Mouse (Mus musculus) liver, adult (tissue): Measurements from ENCODE around the gene Prkcz.

Experiments
- GATA4 ChIP-seq: IDR thresholded peaks from 2 replicates; pipeline ENCODE4 v1.6.1; 2014; ENCODE audit warnings: mild to moderate bottlenecking, low read length; ENCODE audit not compliant: insufficient replicate concordance

Gene Prkcz

GRCm38 (mm10) chr4:155233878-155234277, 127.3 kb downstream of the Prkcz start:
- no peak for TF ChIP-seq GATA4

- TF ChIP-seq GATA4, result no peak
These were observed 132.7 kb downstream of the Prkcz start for GRCm38 (mm10) chr4:155228461-155228860.

DNA sequence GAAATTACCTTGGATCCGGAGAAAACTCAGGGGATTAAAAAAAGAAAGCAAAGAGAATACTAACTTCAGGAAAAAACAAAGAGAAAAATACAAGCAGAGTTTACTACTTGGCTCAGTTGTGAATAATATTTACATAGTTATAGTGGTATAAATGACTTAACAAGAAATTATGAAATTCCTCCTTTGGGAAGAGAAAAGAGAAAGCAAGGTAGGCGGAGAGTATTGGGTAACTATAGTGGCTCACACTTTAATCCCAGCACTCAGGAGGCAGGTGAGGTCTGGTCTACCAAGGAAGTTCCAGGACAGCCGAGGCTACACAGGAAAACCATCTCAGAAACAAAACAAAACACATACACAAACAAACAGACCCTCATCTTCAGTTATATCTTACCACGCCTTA, 133.2 kb downstream of the Prkcz start:
- no peak for TF ChIP-seq GATA4

DNA sequence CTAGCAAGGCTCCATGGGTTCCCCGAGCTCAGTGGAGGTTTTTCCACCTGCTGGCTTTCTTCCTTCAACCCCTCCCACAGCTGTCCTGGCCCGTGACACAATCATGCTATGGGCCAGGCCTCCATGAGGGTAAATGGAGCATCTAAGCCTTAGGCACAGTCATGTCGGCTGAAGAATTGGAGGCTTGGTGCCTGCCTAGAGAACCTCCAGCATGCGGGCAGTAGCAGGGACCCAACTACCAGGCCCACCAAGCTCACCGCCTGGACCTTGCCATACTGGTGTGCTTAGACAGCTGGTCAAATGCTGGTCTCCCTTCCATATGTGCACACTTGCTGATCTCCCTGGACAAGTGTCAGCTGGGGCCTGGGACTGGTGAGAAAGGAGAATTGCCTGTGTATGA, 135.2 kb downstream of the Prkcz start:
- no peak for TF ChIP-seq GATA4

DNA sequence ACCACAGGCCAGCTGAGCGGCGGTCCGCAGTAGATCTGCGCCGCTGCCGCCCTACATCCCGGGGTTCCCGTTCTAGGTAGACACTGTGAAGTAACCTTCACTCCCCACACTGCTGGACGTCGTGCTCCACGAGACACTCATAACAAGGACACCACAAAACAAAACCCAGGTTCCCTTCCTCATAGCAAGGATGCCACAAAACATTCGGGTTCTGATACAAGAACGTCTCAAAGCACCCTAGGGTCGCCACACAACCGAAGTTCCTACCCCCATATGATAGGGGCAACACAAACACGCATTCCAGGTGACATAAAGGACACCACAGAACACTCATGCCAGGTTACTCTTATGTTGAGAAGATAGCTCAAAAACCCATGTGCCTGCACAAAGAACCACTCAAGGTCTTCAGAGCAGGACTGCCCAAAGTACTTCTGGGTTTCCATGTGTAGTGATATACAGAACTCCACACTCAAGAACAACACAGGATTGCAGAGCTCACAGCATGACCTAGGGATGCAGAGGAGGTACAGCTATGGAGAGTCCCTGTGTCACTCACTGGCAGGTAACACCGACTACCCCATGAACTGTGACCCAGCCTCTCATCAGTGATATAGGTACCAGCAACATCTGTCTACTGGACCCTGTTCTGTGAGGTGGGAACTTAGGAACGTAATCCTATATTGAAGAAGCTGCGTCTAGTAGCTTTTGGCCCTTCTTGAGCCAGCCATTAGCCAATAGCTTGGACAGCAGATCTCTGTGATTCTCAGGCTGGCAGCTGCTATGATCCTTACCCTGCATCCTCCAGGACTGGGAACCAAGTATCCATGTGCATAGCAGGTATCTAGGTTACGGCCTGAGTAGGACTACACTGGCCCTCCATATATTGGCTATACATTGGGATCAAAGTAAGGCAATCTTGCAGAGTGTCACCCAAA, 137.3 kb downstream of the Prkcz start:
- TF ChIP-seq GATA4, result no peak

GRCm38 (mm10) chr4:155222841-155223593, 138.1 kb downstream of the Prkcz start:
- no peak; the same call in 1 of the 2 replicates for TF ChIP-seq GATA4

GRCm38 (mm10) chr4:155222552-155222840, 138.7 kb downstream of the Prkcz start, which contains the start of gene Ski:
Gene Ski, minus strand, starts transcription at chr4:155222592.
- no peak for TF ChIP-seq GATA4

- TF ChIP-seq GATA4, result no peak
These were observed 139.3 kb downstream of the Prkcz start for GRCm38 (mm10) chr4:155221599-155222551.

DNA sequence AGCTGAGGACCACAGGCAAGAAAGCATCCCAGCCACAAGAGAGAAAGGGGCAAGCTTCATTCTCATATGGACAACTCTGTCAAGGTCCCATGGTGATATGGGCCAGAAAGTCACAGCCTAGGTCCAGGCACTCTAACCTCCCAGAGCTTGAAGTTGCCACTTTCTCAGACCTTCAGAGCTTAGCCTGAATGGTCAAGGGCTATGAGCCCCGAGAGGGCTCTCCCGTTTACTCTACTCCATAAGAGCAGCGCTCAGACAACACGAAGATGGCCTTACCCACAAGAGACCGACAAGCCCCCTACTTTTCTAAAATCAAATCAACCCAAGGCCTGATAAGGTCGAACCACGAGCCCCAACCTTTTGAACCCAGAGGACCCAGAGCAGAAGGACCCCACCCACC, 140.1 kb downstream of the Prkcz start:
- no peak for TF ChIP-seq GATA4

GRCm38 (mm10) chr4:155220213-155221100, 140.7 kb downstream of the Prkcz start:
- TF ChIP-seq GATA4, result no peak

- TF ChIP-seq GATA4, result no peak
These were observed 141.6 kb downstream of the Prkcz start for GRCm38 (mm10) chr4:155219271-155220212.

GRCm38 (mm10) chr4:155218104-155218732, 142.9 kb downstream of the Prkcz start:
- TF ChIP-seq GATA4, result no peak
